Mouse (Mus musculus) hindbrain, embryonic 13.5 days (tissue): ENCODE results near the gene Rarres1. TPM values are rescaled to one million over a fixed set of nuclear protein-coding genes. Genes with fewer than 3 reads are reported as not detected.

Experiments
- ATAC-seq: fragments of 200-750 bp; cut with Nextera tagmentation; 2 replicates; pipeline ENCODE4 v1.8.0; 2017; ENCODE audit warnings: moderate TSS enrichment; ENCODE audit not compliant: low FRiP score
- H3K27ac ChIP-seq: fragments of 300-500 bp; sonication (generic); 2 replicates; pipeline ENCODE4 v1.5.1; 2015; ENCODE audit warnings: inconsistent platforms, mild to moderate bottlenecking, moderate library complexity
- H3K27me3 ChIP-seq: fragments of 300-500 bp; sonication (generic); 2 replicates; pipeline ENCODE4 v1.6.1; 2015; ENCODE audit warnings: mild to moderate bottlenecking, inconsistent platforms
- H3K36me3 ChIP-seq: fragments of 300-500 bp; sonication (generic); 2 replicates; pipeline ENCODE4 v1.6.1; 2015; ENCODE audit warnings: mild to moderate bottlenecking, inconsistent platforms
- H3K4me1 ChIP-seq: fragments of 300-500 bp; sonication (generic); replicated peaks from 2 replicates; pipeline ENCODE4 v1.6.1; 2015; ENCODE audit warnings: inconsistent platforms
- H3K4me2 ChIP-seq: fragments of 300-500 bp; sonication (generic); 2 replicates; pipeline ENCODE4 v1.6.1; 2015; ENCODE audit warnings: inconsistent platforms, mild to moderate bottlenecking, moderate library complexity
- H3K4me3 ChIP-seq: fragments of 300-500 bp; sonication (generic); 2 replicates; pipeline ENCODE4 v1.5.1; 2015; ENCODE audit warnings: mild to moderate bottlenecking, inconsistent platforms
- H3K9ac ChIP-seq: fragments of 300-500 bp; sonication (generic); 2 replicates; pipeline ENCODE4 v1.6.1; 2015; ENCODE audit warnings: mild to moderate bottlenecking, inconsistent platforms
- H3K9me3 ChIP-seq: fragments of 300-500 bp; sonication (generic); 2 replicates; pipeline ENCODE4 v1.6.1; 2016; ENCODE audit warnings: inconsistent platforms
- WGBS: fragments of 180-500 bp; shearing (Covaris S2); methylation state at CpG from one replicate; pipeline ENCODE4 v1.1.7; 2015; 5-methylcytosine and 5-hydroxymethylcytosine counted together
- polyA plus RNA-seq: library from polyadenylated mRNA; unstranded; fragments of >200 nt; fragmentation: Nextera tagmentation; extraction: Ambion mirVana; gene quantifications from 2 replicates; pipeline ENCODE4 v1.2.1, GENCODE M21; 2015

Rarres1 gene
- polyA plus RNA-seq = 1.3 TPM in 2 replicates

DNA sequence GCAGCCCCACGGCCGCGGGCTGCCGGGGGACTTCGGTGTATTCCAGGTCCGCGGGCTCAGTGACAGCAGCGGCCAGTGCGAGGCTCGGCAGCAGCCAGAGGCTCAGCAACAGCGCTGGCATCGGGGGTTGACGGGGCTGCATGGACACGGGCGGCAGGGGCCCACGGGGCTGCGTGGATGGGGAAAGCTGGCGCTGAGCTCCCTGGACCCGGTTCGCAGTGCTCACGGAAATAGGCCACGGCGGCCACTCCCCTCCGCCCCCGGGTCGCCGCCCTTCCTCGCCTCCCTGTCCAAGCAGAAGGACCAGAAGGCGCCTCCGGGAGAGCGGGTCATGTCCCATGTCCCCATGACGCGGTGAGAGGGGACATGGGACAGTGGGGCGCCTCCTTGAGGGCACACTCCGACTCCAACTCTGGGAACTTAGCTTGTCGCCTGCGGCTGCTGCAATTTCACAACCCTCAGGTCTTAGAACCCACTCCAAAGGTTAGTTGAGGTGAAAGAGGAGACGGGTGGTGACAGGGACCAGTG, at the start of gene Rarres1:
TSS of gene Rarres1 (minus strand) at position 250 of the 528 bp plus-strand sequence.
- 2% methylated on average over 38 of the region's 38 CpGs for WGBS
- Histone ChIP-seq H3K9ac (peak within 1 kb of the TSS; percentile 78), H3K27ac (no peak within 1 kb of the TSS), H3K4me3 (peak within 1 kb of the TSS; percentile 65), H3K4me2 (peak within 1 kb of the TSS; percentile 100), H3K27me3 (peaks cover 43% of the 10 kb centered on the region), H3K36me3 (no peaks in the 10 kb centered on the region), H3K4me1 (peaks cover 12% of the 10 kb centered on the region), H3K9me3 (no peaks in the 10 kb centered on the region)
- ATAC-seq = peak; percentile 68

DNA sequence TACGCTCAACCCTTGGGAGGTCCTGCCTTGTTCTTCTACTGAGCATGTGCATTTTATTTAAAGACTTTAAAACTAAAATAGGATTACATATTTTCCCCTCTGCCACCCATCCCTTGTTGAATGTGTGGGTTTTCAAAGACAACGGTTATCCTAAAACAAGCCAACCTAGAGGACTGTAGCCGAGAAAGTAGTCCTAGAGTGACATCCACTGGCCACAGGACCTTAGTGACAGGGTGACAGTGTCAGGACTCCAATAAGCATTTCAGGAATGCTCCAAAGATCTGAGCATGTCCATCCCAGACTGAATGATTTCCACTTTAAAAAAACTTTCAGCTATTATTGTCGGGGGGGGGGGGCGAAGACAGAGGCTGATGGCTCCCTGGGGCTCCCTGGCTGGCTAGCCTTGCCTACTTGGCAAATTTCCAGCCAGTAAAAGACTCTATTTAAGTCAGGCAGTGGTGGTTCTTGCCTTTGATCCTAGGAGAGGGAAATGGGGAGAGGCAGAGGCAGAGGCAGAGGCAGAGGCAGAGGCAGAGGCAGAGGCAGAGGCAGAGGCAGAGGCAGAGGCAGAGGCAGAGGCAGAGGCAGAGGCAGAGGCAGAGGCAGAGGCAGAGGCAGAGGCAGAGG, 49.5 kb upstream of the Rarres1 start:
- 49% methylated on average over 5 of the region's 5 CpGs for WGBS
- Histone ChIP-seq H3K27me3 (peaks cover 10% of the 10 kb centered on the region), H3K9me3 (no peaks in the 10 kb centered on the region), H3K4me2 (no peak overlapping the region), H3K9ac (no peak overlapping the region), H3K27ac (no peak overlapping the region), H3K36me3 (no peaks in the 10 kb centered on the region), H3K4me3 (no peak overlapping the region), H3K4me1 (no peaks in the 10 kb centered on the region)
- ATAC-seq = no peak

DNA sequence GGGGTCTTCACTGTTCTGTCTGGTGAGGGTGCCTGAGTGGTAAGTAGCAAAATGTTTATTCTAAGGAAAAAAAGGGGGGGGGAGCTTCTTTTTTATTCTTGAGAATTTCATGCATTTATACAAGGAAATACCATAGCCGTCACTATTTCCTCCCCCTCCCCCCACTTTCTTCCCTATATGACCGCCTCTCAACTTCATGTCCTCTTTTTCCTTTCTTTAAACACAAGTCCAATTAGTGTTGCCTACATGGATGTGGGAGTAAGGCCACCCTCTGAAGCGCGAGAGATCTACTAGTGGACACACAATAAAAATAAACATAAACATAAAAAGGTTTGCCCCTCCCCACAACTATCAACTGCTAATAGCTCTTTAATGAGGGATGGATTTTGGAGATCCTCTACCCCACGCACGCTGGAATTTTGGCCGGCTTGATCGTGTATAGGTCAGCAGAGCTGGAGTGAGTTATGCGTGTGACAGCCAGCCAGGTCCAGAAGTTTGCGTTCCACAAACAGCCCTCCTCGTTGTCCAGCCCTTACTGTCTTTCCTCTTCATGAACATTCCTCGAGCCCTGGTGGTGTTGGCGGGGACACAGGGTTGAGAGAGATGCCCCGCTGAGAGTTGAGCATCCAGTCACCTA, 42.5 kb upstream of the Rarres1 start:
- peak; percentile 40; the same call in 1 of the 2 replicates for ATAC-seq

DNA sequence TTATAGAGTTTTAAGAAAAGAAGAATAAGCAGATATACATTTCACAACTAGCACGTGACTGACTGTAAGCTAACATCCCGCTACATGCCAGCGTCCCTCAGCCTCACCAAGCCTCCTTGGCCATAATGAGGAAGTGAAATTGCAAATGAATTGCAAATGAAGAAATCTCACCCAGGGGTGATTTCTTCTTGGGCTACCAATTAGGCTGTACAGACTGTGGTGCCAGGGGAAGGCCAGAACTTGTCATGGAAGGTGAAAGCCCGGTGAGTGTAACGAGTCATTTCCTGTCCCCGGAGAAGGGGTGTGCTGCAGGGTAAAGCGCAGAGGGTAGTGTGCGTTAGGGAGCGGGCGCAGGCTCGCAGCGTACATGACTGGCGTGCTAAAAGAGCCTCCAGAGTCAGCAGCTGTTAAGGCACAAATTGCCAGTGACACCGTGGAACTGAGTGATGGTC, 41.9 kb upstream of the Rarres1 start:
- Histone ChIP-seq H3K9me3 (no peaks in the 10 kb centered on the region), H3K27me3 (no peaks in the 10 kb centered on the region), H3K4me3 (peak overlapping the region; percentile 29), H3K9ac (peak overlapping the region; percentile 51; the same call in 1 of the 2 replicates), H3K27ac (peak overlapping the region; percentile 68), H3K4me2 (peak overlapping the region; percentile 51), H3K4me1 (peaks cover 20% of the 10 kb centered on the region), H3K36me3 (no peaks in the 10 kb centered on the region)
- ATAC-seq = peak; percentile 86
- WGBS = 21% methylated on average over 14 of the region's 14 CpGs

More for the DNA sequence above, 42.5 kb upstream of the Rarres1 start:
- 64% methylated on average over 14 of the region's 14 CpGs for WGBS
- Histone ChIP-seq H3K36me3 (no peaks in the 10 kb centered on the region), H3K9me3 (no peaks in the 10 kb centered on the region), H3K27me3 (no peaks in the 10 kb centered on the region), H3K27ac (peak overlapping the region; percentile 68), H3K4me3 (peak overlapping the region; percentile 29; the same call in 1 of the 2 replicates), H3K4me1 (peaks cover 20% of the 10 kb centered on the region), H3K9ac (no peak overlapping the region), H3K4me2 (peak overlapping the region; percentile 51)

DNA sequence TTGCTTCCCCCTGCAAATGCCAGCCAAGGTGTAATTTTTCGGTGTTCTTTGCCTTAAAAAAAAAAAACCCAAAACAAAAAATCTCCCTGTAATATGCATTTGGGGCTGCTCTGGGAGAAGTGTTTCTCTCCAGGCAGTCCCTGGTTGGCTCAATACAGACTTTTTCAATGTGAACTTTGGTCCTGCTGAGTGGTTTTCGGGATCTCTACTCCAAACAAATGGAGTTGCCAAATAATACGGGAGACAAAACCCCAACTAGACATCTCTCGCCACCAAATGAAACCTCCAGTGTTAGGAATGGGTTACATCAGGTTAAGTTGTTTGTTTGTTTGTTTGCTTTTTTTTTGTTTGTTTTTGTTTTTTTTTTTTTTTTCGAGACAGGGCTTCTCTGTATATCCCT, 39.9 kb upstream of the Rarres1 start:
- WGBS = 92% methylated on average over 5 of the region's 5 CpGs
- ATAC-seq = no peak
- Histone ChIP-seq H3K27ac (no peak overlapping the region), H3K4me3 (no peak overlapping the region), H3K9ac (no peak overlapping the region), H3K4me1 (peaks cover 20% of the 10 kb centered on the region), H3K36me3 (no peaks in the 10 kb centered on the region), H3K4me2 (no peak overlapping the region), H3K9me3 (no peaks in the 10 kb centered on the region), H3K27me3 (no peaks in the 10 kb centered on the region)

DNA sequence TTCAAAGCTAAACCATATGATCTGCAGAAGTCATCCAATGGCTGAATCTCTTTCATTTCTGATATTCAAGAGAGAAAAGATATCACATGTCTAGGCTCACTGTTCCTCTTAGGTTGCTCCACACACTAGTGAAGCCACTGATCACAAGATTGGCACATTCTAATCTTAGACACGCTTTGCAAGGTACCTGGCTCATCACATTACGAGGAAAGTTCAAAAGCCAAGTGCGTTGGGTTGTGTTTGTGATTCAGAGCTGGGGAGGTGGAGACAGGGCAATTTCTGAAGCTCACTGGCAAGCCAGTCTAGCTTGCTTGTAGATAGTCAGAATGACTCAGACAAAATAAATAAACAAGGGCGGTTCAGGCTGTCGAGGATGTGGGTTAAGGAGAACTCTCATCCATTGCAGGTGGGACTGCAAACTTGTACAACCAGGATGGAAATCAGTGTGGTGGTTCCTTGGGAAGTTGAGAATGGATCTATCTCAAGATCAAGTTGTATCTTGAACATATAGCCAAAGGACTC, 38.7 kb upstream of the Rarres1 start:
- no peaks in the 10 kb centered on the region for H3K27me3 ChIP-seq
- H3K9me3 ChIP-seq = no peaks in the 10 kb centered on the region
- no peak overlapping the region for H3K27ac ChIP-seq
- peaks cover 20% of the 10 kb centered on the region for H3K4me1 ChIP-seq
- no peak overlapping the region for H3K9ac ChIP-seq
- WGBS = 91% methylated on average over 5 of the region's 5 CpGs
- H3K4me3 ChIP-seq = no peak overlapping the region
- ATAC-seq = no peak
- no peaks in the 10 kb centered on the region for H3K36me3 ChIP-seq
- H3K4me2 ChIP-seq = no peak overlapping the region

DNA sequence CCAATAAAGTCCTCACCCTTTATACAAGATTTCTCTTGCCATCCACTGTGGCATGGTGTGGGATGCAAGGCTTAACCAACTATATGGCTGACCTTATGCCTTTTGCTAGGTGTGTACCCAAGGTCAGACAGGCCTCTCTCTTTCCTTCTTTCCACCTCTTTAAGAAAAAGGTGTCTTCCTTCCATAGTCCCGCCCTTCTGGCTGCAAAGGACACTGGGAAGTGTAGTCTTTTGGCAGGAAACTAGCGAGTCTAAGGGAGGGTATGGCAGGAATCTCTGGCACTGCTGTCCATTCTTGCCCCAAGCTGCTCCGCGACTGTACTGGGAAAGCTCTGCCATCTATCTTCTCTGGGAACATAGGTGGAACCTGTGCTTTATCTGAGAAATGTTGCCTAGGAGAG, 38.0 kb upstream of the Rarres1 start:
- Histone ChIP-seq H3K4me1 (peaks cover 20% of the 10 kb centered on the region), H3K9me3 (no peaks in the 10 kb centered on the region), H3K27ac (no peak overlapping the region), H3K36me3 (no peaks in the 10 kb centered on the region), H3K27me3 (no peaks in the 10 kb centered on the region), H3K4me2 (no peak overlapping the region), H3K9ac (no peak overlapping the region), H3K4me3 (no peak overlapping the region)
- 47% methylated on average over 4 of the region's 4 CpGs for WGBS
- peak; percentile 33 for ATAC-seq

DNA sequence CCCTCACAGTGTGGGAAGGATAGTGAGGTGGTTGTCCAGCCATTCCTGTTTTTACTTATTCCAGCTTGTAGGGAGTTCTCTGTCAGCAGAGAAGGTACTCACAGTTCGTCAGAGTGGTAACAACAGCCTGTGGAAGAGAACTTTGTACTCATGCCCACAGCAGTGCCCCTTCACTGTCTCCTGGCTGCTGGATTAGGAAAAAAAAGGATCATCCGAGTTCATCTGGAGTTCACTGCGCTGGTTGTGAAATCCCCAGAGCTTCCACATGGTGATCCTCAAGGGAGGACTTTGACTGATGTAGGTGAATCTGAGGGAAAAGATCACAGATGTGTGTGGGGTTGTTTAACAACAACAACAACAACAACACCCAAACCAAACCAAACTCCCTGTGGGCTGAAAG, 35.9 kb upstream of the Rarres1 start:
- no peak overlapping the region for H3K9ac ChIP-seq
- H3K9me3 ChIP-seq = no peaks in the 10 kb centered on the region
- H3K4me3 ChIP-seq = no peak overlapping the region
- WGBS = 73% methylated on average over 3 of the region's 3 CpGs
- H3K4me1 ChIP-seq = peaks cover 2% of the 10 kb centered on the region; the same call in 1 of the 2 replicates
- H3K36me3 ChIP-seq = no peaks in the 10 kb centered on the region
- no peak overlapping the region for H3K4me2 ChIP-seq
- ATAC-seq = no peak
- H3K27ac ChIP-seq = no peak overlapping the region
- no peaks in the 10 kb centered on the region for H3K27me3 ChIP-seq

DNA sequence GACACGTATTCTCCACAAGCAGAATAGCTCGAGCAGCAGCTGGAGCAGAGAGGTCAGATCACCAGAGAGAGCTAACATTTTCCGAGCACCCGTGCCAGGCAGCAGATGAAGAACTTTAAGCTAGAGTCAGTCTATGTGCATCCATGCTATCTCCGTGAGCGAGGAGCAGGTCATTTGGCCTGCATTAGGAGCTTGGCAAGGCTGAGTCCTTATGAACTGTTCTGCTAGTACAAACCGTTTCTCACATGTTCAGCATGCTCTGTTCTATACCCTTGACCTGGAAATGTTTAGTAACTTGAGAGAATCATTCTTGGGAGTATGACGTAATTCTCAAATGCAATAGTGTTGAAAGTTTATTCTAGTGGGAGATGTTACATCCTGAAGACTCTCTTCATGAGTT, 28.3 kb upstream of the Rarres1 start:
- no peak overlapping the region for H3K4me3 ChIP-seq
- ATAC-seq = no peak
- WGBS = 83% methylated on average over 8 of the region's 8 CpGs

DNA sequence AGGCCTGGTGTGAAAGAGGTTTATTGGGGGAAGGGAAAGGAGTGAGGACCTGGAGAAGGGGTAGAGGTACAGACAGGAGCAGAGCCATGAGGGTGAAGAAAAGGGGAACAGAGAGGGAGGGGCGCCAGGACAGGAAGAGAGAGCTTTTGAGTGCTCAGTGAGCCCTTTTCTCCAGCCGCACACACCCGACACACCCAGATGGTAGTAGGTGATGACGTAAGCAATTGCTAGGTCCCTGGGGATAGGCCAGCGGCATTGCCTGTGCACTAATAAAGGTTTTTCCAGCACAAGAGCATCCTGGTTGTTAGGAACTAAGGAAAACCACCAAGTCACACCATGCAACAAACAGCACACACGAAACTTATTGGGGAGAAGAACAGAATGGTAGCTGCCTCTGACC, 9.4 kb upstream of the Rarres1 start:
- Histone ChIP-seq H3K4me2 (no peak overlapping the region), H3K27ac (no peak overlapping the region), H3K36me3 (no peaks in the 10 kb centered on the region), H3K9ac (no peak overlapping the region), H3K4me1 (no peaks in the 10 kb centered on the region), H3K9me3 (no peaks in the 10 kb centered on the region), H3K27me3 (no peaks in the 10 kb centered on the region), H3K4me3 (no peak overlapping the region)
- ATAC-seq = no peak
- 74% methylated on average over 6 of the region's 6 CpGs for WGBS

More for the DNA sequence above, 28.3 kb upstream of the Rarres1 start:
- H3K9ac ChIP-seq = no peak overlapping the region
- no peaks in the 10 kb centered on the region for H3K4me1 ChIP-seq
- H3K4me2 ChIP-seq = no peak overlapping the region
- H3K27ac ChIP-seq = no peak overlapping the region
- no peaks in the 10 kb centered on the region for H3K9me3 ChIP-seq
- H3K27me3 ChIP-seq = no peaks in the 10 kb centered on the region
- H3K36me3 ChIP-seq = no peaks in the 10 kb centered on the region

DNA sequence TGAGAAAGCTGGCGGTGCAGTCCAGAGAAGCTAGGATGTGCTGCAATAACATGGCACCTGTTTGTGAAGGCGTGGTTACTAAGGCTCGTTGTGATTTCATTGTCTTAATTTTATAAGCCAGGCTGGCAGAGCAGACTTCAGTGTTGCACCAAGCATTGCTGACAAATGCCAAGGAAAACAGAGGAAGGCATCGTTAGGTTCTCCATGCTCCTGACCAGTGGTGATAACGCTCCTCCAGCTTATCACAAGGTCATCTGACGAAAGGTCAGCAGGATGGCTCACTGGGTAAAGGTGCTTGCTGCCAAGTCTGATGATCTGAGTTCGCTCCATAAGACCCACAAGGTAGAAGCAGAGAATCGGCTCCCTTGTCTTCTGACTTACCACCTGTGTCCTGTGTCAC, 7.4 kb upstream of the Rarres1 start:
- no peak for ATAC-seq
- H3K36me3 ChIP-seq = no peaks in the 10 kb centered on the region
- no peaks in the 10 kb centered on the region for H3K9me3 ChIP-seq
- H3K9ac ChIP-seq = no peak overlapping the region
- WGBS = 90% methylated on average over 8 of the region's 8 CpGs
- no peaks in the 10 kb centered on the region for H3K4me1 ChIP-seq
- no peak overlapping the region for H3K4me2 ChIP-seq
- no peak overlapping the region for H3K4me3 ChIP-seq
- peaks cover 8% of the 10 kb centered on the region for H3K27me3 ChIP-seq
- H3K27ac ChIP-seq = no peak overlapping the region

DNA sequence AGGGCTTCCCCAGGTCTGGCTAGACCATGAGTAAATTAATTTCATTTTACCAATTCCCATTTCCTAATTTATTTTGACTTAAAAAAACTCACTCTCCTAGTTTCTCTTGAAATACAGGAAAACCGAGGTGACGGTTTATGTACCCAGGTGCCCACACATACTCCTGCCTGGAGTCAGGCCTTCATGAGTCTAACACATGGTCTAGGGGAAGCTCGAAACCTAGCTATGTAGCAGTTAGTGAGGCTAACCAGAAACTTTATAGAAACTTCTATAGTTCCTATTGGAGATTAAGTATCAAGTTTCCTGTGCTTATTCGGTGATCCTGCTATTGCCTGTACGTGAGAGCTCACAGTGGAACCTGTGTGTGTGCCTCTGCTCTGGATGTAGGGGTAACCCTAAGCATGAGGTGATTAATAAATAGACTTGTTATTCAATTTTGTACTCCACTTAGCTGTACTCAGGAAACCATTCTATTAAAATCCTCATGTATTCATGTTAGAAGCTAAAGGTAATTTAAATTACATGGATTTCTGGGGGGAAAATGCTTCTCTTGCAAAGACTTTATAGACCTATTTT, 5.3 kb upstream of the Rarres1 start:
- no peak overlapping the region for H3K27ac ChIP-seq
- H3K27me3 ChIP-seq = peaks cover 21% of the 10 kb centered on the region
- ATAC-seq = no peak
- no peak overlapping the region for H3K9ac ChIP-seq
- WGBS = 91% methylated on average over 5 of the region's 5 CpGs
- no peak overlapping the region for H3K4me2 ChIP-seq
- no peaks in the 10 kb centered on the region for H3K9me3 ChIP-seq
- peaks cover 1% of the 10 kb centered on the region for H3K4me1 ChIP-seq
- no peak overlapping the region for H3K4me3 ChIP-seq
- no peaks in the 10 kb centered on the region for H3K36me3 ChIP-seq
